ENCODE assay signal across 8 mouse cellular contexts in the genomic region with DNA sequence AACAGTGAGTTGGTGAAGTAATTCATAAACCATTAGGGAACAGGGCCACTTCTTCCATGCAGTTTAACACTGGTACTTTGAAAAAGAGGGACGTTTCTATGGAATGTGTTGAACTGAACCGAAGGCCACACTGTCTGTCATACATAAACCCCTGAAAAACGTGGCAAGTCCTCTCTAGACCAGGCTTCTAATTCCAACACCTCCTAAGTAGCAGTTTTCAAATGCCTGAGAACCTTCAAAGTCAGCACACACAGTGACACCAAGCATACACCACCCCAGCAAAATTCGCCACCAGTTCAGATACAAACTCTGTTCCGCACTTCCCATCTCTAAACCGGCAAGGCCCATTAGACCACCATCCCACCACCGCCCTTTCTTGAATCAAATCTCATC. TPM values are rescaled to one million over a fixed set of nuclear protein-coding genes. Genes with fewer than 3 reads are reported as not detected.
DNase-seq lines count a peak whose midpoint lies in the region; ATAC-seq and TF ChIP-seq lines count a peak whose summit lies in the region.

No protein-coding gene starts in this region.

- no peak for DNase-seq in lung, postnatal 4 days
- no peak for DNase-seq in cerebellum, adult 11-12 months
- DNase-seq in cerebellum, postnatal 10 days: no peak
- no peak for DNase-seq in lung, postnatal 14 days

- H3K27ac ChIP-seq in lung, embryonic 16.5 days (ENCODE audit: low read length): peak overlapping the region; percentile 92
- H3K27ac ChIP-seq in embryonic facial prominence, embryonic 13.5 days: peak overlapping the region; percentile 96
- peak overlapping the region; percentile 72 for H3K27ac ChIP-seq in intestine, postnatal 0 days (ENCODE audit: low read depth, low read length)
- H3K27ac ChIP-seq in olfactory bulb, adult 2 months (ENCODE audit: insufficient read depth, low read depth, low read length): no peak overlapping the region

- no peak for TF ChIP-seq POLR2A in olfactory bulb, adult 2 months (IDR thresholded peaks at IDR 0.05; ENCODE audit: insufficient read depth, low read depth, low read length)

- peaks cover 10% of the 10 kb centered on the region for H3K36me3 ChIP-seq in lung, embryonic 16.5 days (ENCODE audit: control insufficient read depth, insufficient read depth, low read length)
- H3K36me3 ChIP-seq in embryonic facial prominence, embryonic 13.5 days: peaks cover 28% of the 10 kb centered on the region
- H3K36me3 ChIP-seq in intestine, postnatal 0 days (ENCODE audit: control insufficient read depth, insufficient read depth): peaks cover 12% of the 10 kb centered on the region; the same call in 1 of the 2 replicates

- H3K27me3 ChIP-seq in lung, embryonic 16.5 days (ENCODE audit: control insufficient read depth, insufficient read depth, low read depth, low read length): no peaks in the 10 kb centered on the region
- no peaks in the 10 kb centered on the region for H3K27me3 ChIP-seq in embryonic facial prominence, embryonic 13.5 days
- no peaks in the 10 kb centered on the region for H3K27me3 ChIP-seq in intestine, postnatal 0 days (replicated peaks; ENCODE audit: control insufficient read depth, insufficient read depth, low read length)

- TF ChIP-seq CTCF in intestine, postnatal 0 days (IDR thresholded peaks at IDR 0.05; ENCODE audit: low read depth): no peak
- no peak for TF ChIP-seq CTCF in olfactory bulb, adult 2 months (IDR thresholded peaks at IDR 0.05; ENCODE audit: insufficient read depth, low read depth, low read length)

- WGBS in lung, embryonic 16.5 days: 2% methylated on average over 7 of the region's 7 CpGs
- WGBS in embryonic facial prominence, embryonic 13.5 days: 5% methylated on average over 7 of the region's 7 CpGs
- 1% methylated on average over 7 of the region's 7 CpGs for WGBS in intestine, postnatal 0 days
- 3% methylated on average over 7 of the region's 7 CpGs for WGBS in olfactory bulb, adult 2 months

- no peaks in the 10 kb centered on the region for H3K9me3 ChIP-seq in lung, embryonic 16.5 days (ENCODE audit: control insufficient read depth, low read length)
- H3K9me3 ChIP-seq in embryonic facial prominence, embryonic 13.5 days: no peaks in the 10 kb centered on the region
- H3K9me3 ChIP-seq in intestine, postnatal 0 days (ENCODE audit: control insufficient read depth): no peaks in the 10 kb centered on the region

- peak overlapping the region; percentile 94 for H3K4me3 ChIP-seq in lung, embryonic 16.5 days (ENCODE audit: low read length)
- peak overlapping the region; percentile 90 for H3K4me3 ChIP-seq in embryonic facial prominence, embryonic 13.5 days
- peak overlapping the region; percentile 82 for H3K4me3 ChIP-seq in intestine, postnatal 0 days (ENCODE audit: low read depth, low read length)
- H3K4me3 ChIP-seq in olfactory bulb, adult 2 months (ENCODE audit: insufficient read depth, low read depth, low read length): peak overlapping the region; percentile 99

- H3K4me2 ChIP-seq in lung, embryonic 16.5 days (ENCODE audit: low read depth, low read length): peak overlapping the region; percentile 66
- H3K4me2 ChIP-seq in embryonic facial prominence, embryonic 13.5 days: peak overlapping the region; percentile 68
- H3K4me2 ChIP-seq in intestine, postnatal 0 days (replicated peaks; ENCODE audit: low read depth): peak overlapping the region; percentile 72

- peak overlapping the region; percentile 97 for H3K9ac ChIP-seq in lung, embryonic 16.5 days (ENCODE audit: low read length)
- peak overlapping the region; percentile 94 for H3K9ac ChIP-seq in embryonic facial prominence, embryonic 13.5 days
- H3K9ac ChIP-seq in intestine, postnatal 0 days (ENCODE audit: low read depth, low read length): peak overlapping the region; percentile 73

- peaks cover 20% of the 10 kb centered on the region for H3K4me1 ChIP-seq in lung, embryonic 16.5 days (replicated peaks; ENCODE audit: control insufficient read depth, insufficient read depth, low read length)
- H3K4me1 ChIP-seq in embryonic facial prominence, embryonic 13.5 days: peaks cover 29% of the 10 kb centered on the region
- H3K4me1 ChIP-seq in intestine, postnatal 0 days (replicated peaks; ENCODE audit: control insufficient read depth, insufficient read depth, low read length): 0 out of 2 replicates have a peak, but pooled peaks cover 3% of the 10 kb centered on the region
- peaks cover 2% of the 10 kb centered on the region; the same call in 1 of the 2 replicates for H3K4me1 ChIP-seq in olfactory bulb, adult 2 months (ENCODE audit: control insufficient read depth, insufficient read depth, low read length)

- no peak for ATAC-seq in lung, embryonic 16.5 days (ENCODE audit: low read depth)
- no peak for ATAC-seq in embryonic facial prominence, embryonic 13.5 days (ENCODE audit: insufficient number of reproducible peaks, insufficient read depth, low FRiP score, low TSS enrichment, low read depth)
- no peak for ATAC-seq in intestine, postnatal 0 days

RNA-seq across cellular contexts. Expression of a gene that starts 0.8 kb away (rescaled TPM):
- 108 and 130 TPM in 2 replicates for polyA plus RNA-seq in lung, embryonic 16.5 days (2015; fragmentation: Nextera tagmentation; extraction: Ambion mirVana)
- 125 and 159 TPM in 2 replicates for polyA plus RNA-seq in embryonic facial prominence, embryonic 13.5 days (2015; fragmentation: Nextera tagmentation; extraction: Ambion mirVana)
- 103 and 107 TPM in 2 replicates for polyA plus RNA-seq in intestine, postnatal 0 days (2015; fragmentation: Nextera tagmentation; extraction: Ambion mirVana)
- polyA plus RNA-seq in olfactory bulb, adult 2 months (2012; ENCODE audit: insufficient read depth, insufficient read length, low replicate concordance, missing spikeins): not detected in 2 replicates

RNA-seq across cellular contexts. Expression of a gene that starts 5.2 kb away (rescaled TPM):
- 28.3 and 28.6 TPM in 2 replicates for polyA plus RNA-seq in lung, embryonic 16.5 days (2015; fragmentation: Nextera tagmentation; extraction: Ambion mirVana)
- polyA plus RNA-seq in embryonic facial prominence, embryonic 13.5 days (2015; fragmentation: Nextera tagmentation; extraction: Ambion mirVana): 27.6 and 28.3 TPM in 2 replicates
- polyA plus RNA-seq in intestine, postnatal 0 days (2015; fragmentation: Nextera tagmentation; extraction: Ambion mirVana): 20.4 and 21.1 TPM in 2 replicates
- not detected in 2 replicates for polyA plus RNA-seq in olfactory bulb, adult 2 months (2012; ENCODE audit: insufficient read depth, insufficient read length, low replicate concordance, missing spikeins)

RNA-seq across cellular contexts. Expression of a gene that starts 28.0 kb away (rescaled TPM):
- polyA plus RNA-seq in lung, embryonic 16.5 days (2015; fragmentation: Nextera tagmentation; extraction: Ambion mirVana): 33.3 and 34.8 TPM in 2 replicates
- polyA plus RNA-seq in embryonic facial prominence, embryonic 13.5 days (2015; fragmentation: Nextera tagmentation; extraction: Ambion mirVana): 45.4 and 45.5 TPM in 2 replicates
- 10.9 and 11.4 TPM in 2 replicates for polyA plus RNA-seq in intestine, postnatal 0 days (2015; fragmentation: Nextera tagmentation; extraction: Ambion mirVana)
- not detected in 2 replicates for polyA plus RNA-seq in olfactory bulb, adult 2 months (2012; ENCODE audit: insufficient read depth, insufficient read length, low replicate concordance, missing spikeins)

RNA-seq across cellular contexts. Expression of a gene that starts 38.9 kb away (rescaled TPM):
- 0.73 and 1.5 TPM in 2 replicates for polyA plus RNA-seq in lung, embryonic 16.5 days (2015; fragmentation: Nextera tagmentation; extraction: Ambion mirVana)
- polyA plus RNA-seq in embryonic facial prominence, embryonic 13.5 days (2015; fragmentation: Nextera tagmentation; extraction: Ambion mirVana): 0.32 TPM in 1 of 2 replicates, not detected in the other
- polyA plus RNA-seq in intestine, postnatal 0 days (2015; fragmentation: Nextera tagmentation; extraction: Ambion mirVana): 37.9 and 40.4 TPM in 2 replicates
- not detected in 2 replicates for polyA plus RNA-seq in olfactory bulb, adult 2 months (2012; ENCODE audit: insufficient read depth, insufficient read length, low replicate concordance, missing spikeins)

RNA-seq across cellular contexts. Expression of a gene that starts 45.7 kb away (rescaled TPM):
- 70.1 and 80.4 TPM in 2 replicates for polyA plus RNA-seq in lung, embryonic 16.5 days (2015; fragmentation: Nextera tagmentation; extraction: Ambion mirVana)
- polyA plus RNA-seq in embryonic facial prominence, embryonic 13.5 days (2015; fragmentation: Nextera tagmentation; extraction: Ambion mirVana): 80.5 and 84.4 TPM in 2 replicates
- 30.1 and 30.4 TPM in 2 replicates for polyA plus RNA-seq in intestine, postnatal 0 days (2015; fragmentation: Nextera tagmentation; extraction: Ambion mirVana)
- 223 TPM in 1 of 2 replicates, not detected in the other for polyA plus RNA-seq in olfactory bulb, adult 2 months (2012; ENCODE audit: insufficient read depth, insufficient read length, low replicate concordance, missing spikeins)

Comparison
In these comparisons a context has a peak if more than half of its experiments do, and no peak if none do; other contexts are left out.
1. RNA of a gene that starts 5.2 kb away (polyA plus RNA-seq): 28.3 to 28.6 TPM in lung, embryonic 16.5 days, 27.6 to 28.3 TPM in embryonic facial prominence, embryonic 13.5 days and 20.4 to 21.1 TPM in intestine, postnatal 0 days; not detected in olfactory bulb, adult 2 months; every median in the first group is over 10 times any median in the second.
2. RNA of a gene that starts 28.0 kb away (polyA plus RNA-seq): 45.4 to 45.5 TPM in embryonic facial prominence, embryonic 13.5 days, 33.3 to 34.8 TPM in lung, embryonic 16.5 days and 10.9 to 11.4 TPM in intestine, postnatal 0 days; not detected in olfactory bulb, adult 2 months; every median in the first group is over 10 times any median in the second.
3. Peak in every context shown above with its lines, with median percentiles within 50 percentile points of each other: H3K4me2 ChIP-seq, H3K4me3 ChIP-seq and H3K9ac ChIP-seq.